Mouse (Mus musculus) embryo, embryonic 11.5 days (tissue): ENCODE measurements around the gene Gm3411.
"Not testable (repeated sequence)": the region's sequence is repeated elsewhere in the genome, so short reads cannot be mapped to it uniquely, and the experiment has no call there.

Experiments
- DNase-seq: peaks from one replicate; pipeline ENCODE4 v3.0.0-alpha.2; 2012; ENCODE audit warnings: low read depth, low spot score

The Gm3411 gene

DNA sequence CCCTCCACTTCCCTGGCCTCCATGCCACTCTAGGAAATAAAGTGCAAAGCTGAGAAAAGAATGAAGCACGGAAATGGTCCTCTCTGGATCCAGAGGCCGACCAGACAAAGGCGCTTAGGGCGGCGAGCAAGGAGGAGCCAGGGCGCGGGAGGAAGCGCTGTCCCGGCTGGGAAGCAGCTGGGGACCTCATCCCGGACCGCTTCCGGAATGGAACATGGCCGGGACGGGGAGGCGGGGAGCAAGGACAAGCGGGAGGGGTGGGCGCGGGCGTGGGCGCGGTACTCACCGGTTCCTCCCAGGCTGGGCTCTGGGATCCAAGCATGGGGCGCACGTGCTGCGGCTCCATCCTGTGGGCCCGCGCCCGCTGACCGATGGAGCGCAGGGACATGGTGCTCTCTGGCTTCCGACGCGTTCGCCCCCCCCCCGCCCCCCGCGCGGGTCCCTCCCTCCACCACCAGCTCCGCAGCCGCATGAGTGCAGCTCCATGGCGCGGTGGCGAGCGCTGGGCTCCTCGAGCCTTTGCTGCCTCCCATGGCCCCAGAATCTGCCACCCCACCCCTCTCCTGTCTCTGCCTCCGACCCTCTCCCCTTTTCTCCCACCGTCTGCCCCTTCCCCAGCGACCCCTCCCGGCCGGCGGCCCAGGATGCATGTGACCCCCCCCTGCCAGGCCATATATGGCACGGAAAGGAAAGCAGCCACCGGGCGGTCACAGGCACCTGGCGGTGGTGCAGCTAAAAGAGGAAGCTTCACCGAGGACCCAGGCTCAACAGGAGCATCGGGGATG, at the start of gene Gm3411:
TSS of gene Gm3411 (minus strand) at position 320 of the 785 bp plus-strand sequence.
- peak; percentile 9 for DNase-seq

- DNase-seq = not testable (repeated sequence)
Observed at GRCm38 (mm10) chr14:6304743-6305142, 17.7 kb upstream of the Gm3411 start, which contains the start of gene Gm21103. Gene Gm21103, minus strand, starts transcription at chr14:6304843.

DNA sequence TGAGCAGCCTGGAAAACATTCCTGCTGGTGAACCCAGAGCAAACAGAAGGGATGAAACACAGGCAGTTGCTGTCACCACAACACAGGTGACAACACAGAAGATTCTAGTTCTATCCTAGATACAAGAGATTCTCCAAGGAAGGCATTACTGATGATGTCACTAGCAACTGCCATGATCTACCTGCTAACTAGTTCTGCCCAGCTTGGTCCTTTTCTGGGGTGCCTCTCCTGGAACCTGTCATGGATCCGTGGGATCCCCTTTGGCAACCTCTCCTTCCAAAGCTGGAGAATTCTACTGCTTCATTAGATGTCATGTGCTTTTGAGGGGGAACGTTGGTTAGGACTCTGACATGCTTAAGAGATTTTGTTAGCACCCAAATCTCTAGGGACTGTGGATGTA, 67.9 kb downstream of the Gm3411 start, which contains the start of gene Gm21560:
TSS of gene Gm21560 (minus strand) at position 101 of the 400 bp plus-strand sequence.
- DNase-seq = not testable (repeated sequence)
